Mouse (Mus musculus) megakaryocyte-erythroid progenitor cell, adult 5 weeks (primary cell): ENCODE measurements around the gene Olfr709-ps1. TPM values are rescaled to one million over a fixed set of nuclear protein-coding genes. Genes with fewer than 3 reads are reported as not detected.

Experiments used
- polyA plus RNA-seq: library from polyadenylated mRNA; stranded (reverse); fragments of >175 nt; gene quantifications from 2 replicates; pipeline ENCODE4 v1.2.3, GENCODE M21; 2012

Gene Olfr709-ps1
- polyA plus RNA-seq: not detected in 2 replicates

GRCm38 (mm10) chr7:106932119-106932518, at the start of gene Olfr709-ps1:
Gene Olfr709-ps1, minus strand, starts transcription at chr7:106932219.

GRCm38 (mm10) chr7:106975353-106975752, 43.3 kb upstream of the Olfr709-ps1 start, which contains the start of gene Olfr711:
Gene Olfr711, minus strand, starts transcription at chr7:106975453.

GRCm38 (mm10) chr7:106963837-106964236, 31.8 kb upstream of the Olfr709-ps1 start, which contains the start of gene Olfr6:
Gene Olfr6, minus strand, starts transcription at chr7:106963937.

GRCm38 (mm10) chr7:106948212-106948611, 16.2 kb upstream of the Olfr709-ps1 start, which contains the start of gene Olfr710:
Gene Olfr710, minus strand, starts transcription at chr7:106948312.

GRCm38 (mm10) chr7:106907676-106908075, 24.3 kb downstream of the Olfr709-ps1 start, which contains the start of gene Olfr1532-ps1:
Gene Olfr1532-ps1, plus strand, starts transcription at chr7:106908001.

GRCm38 (mm10) chr7:106901141-106901540, 30.9 kb downstream of the Olfr709-ps1 start, which contains the start of gene Olfr707:
Gene Olfr707, minus strand, starts transcription at chr7:106901241.

GRCm38 (mm10) chr7:106888062-106888461, 44.0 kb downstream of the Olfr709-ps1 start, which contains the start of gene Olfr706:
Gene Olfr706, minus strand, starts transcription at chr7:106888162.

GRCm38 (mm10) chr7:106876791-106877190, 55.2 kb downstream of the Olfr709-ps1 start, which contains the start of gene Olfr705:
Gene Olfr705, minus strand, starts transcription at chr7:106876891.

Other genes with a start within 250 kb of the Olfr709-ps1 start
- not detected in 2 replicates for gene Olfr694, start 240.4 kb downstream of the Olfr709-ps1 start, polyA plus RNA-seq
- not detected in 2 replicates for gene Olfr695, start 215.8 kb downstream of the Olfr709-ps1 start, polyA plus RNA-seq
- not detected in 2 replicates for gene Olfr697, start 189.8 kb downstream of the Olfr709-ps1 start, polyA plus RNA-seq
- not detected in 2 replicates for gene Olfr698, start 176.8 kb downstream of the Olfr709-ps1 start, polyA plus RNA-seq
- 0.18 TPM in 1 of 2 replicates, not detected in the other for gene Olfr699, start 139.0 kb downstream of the Olfr709-ps1 start, polyA plus RNA-seq
- gene Olfr700, start 123.4 kb downstream of the Olfr709-ps1 start, polyA plus RNA-seq: not detected in 2 replicates
- not detected in 2 replicates for gene Olfr701, start 118.1 kb downstream of the Olfr709-ps1 start, polyA plus RNA-seq
- gene Olfr702, start 98.3 kb downstream of the Olfr709-ps1 start, polyA plus RNA-seq: not detected in 2 replicates
- not detected in 2 replicates for gene Olfr703, start 88.9 kb downstream of the Olfr709-ps1 start, polyA plus RNA-seq
- not detected in 2 replicates for gene Olfr704, start 69.0 kb downstream of the Olfr709-ps1 start, polyA plus RNA-seq
- gene Olfr705, start 55.3 kb downstream of the Olfr709-ps1 start, polyA plus RNA-seq: not detected in 2 replicates
- gene Olfr706, start 44.1 kb downstream of the Olfr709-ps1 start, polyA plus RNA-seq: not detected in 2 replicates
- not detected in 2 replicates for gene Olfr707, start 31.0 kb downstream of the Olfr709-ps1 start, polyA plus RNA-seq
- gene Olfr1532-ps1, start 24.2 kb downstream of the Olfr709-ps1 start, polyA plus RNA-seq: not detected in 2 replicates
- gene Olfr710, start 16.1 kb upstream of the Olfr709-ps1 start, polyA plus RNA-seq: not detected in 2 replicates
- gene Olfr6, start 31.7 kb upstream of the Olfr709-ps1 start, polyA plus RNA-seq: not detected in 2 replicates
- not detected in 2 replicates for gene Olfr711, start 43.2 kb upstream of the Olfr709-ps1 start, polyA plus RNA-seq
- 0.10 and 0.13 TPM in 2 replicates for gene Olfr2, start 73.9 kb upstream of the Olfr709-ps1 start, polyA plus RNA-seq
- 0.01 TPM in 1 of 2 replicates, not detected in the other for gene Olfr713, start 99.0 kb upstream of the Olfr709-ps1 start, polyA plus RNA-seq
- not detected in 2 replicates for gene Olfr714, start 138.8 kb upstream of the Olfr709-ps1 start, polyA plus RNA-seq
- not detected in 2 replicates for gene Olfr17, start 161.0 kb upstream of the Olfr709-ps1 start, polyA plus RNA-seq
- gene Olfr715b, start 178.2 kb upstream of the Olfr709-ps1 start, polyA plus RNA-seq: not detected in 2 replicates
- not detected in 2 replicates for gene Olfr715, start 198.9 kb upstream of the Olfr709-ps1 start, polyA plus RNA-seq
- not detected in 2 replicates for gene Olfr716, start 206.1 kb upstream of the Olfr709-ps1 start, polyA plus RNA-seq
- gene Nlrp14, start 234.8 kb upstream of the Olfr709-ps1 start, polyA plus RNA-seq: 0.02 TPM in 1 of 2 replicates, not detected in the other